Mouse (Mus musculus) embryonic facial prominence, embryonic 14.5 days (tissue): Measurements from ENCODE around the gene Mrpl1. TPM values are rescaled to one million over a fixed set of nuclear protein-coding genes. Genes with fewer than 3 reads are reported as not detected.
A peak's percentile ranks its signal among the peaks of the same experiment; 100 is the strongest.

Experiments used
- ATAC-seq: fragments of 200-750 bp; cut with Nextera tagmentation; 2 replicates; pipeline ENCODE4 v1.8.0; 2017; ENCODE audit warnings: low read depth, moderate number of reproducible peaks, moderate TSS enrichment
- DNase-seq: peaks from one replicate; pipeline ENCODE4 v3.0.0-alpha.2; 2015; ENCODE audit warnings: low spot score
- H3K27ac ChIP-seq: fragments of 300-500 bp; sonication (generic); replicated peaks from 2 replicates; pipeline ENCODE4 v1.5.1; 2014; ENCODE audit warnings: low read depth, mild to moderate bottlenecking, low read length, moderate library complexity
- H3K27me3 ChIP-seq: fragments of 300-500 bp; sonication (generic); replicated peaks from 2 replicates; pipeline ENCODE4 v1.6.1; 2014; ENCODE audit warnings: low read length; ENCODE audit not compliant: control insufficient read depth, insufficient read depth
- H3K36me3 ChIP-seq: fragments of 300-500 bp; sonication (generic); 2 replicates; pipeline ENCODE4 v1.6.1; 2014; ENCODE audit warnings: low read length, mixed read lengths; ENCODE audit not compliant: control insufficient read depth, insufficient read depth
- H3K4me1 ChIP-seq: fragments of 300-500 bp; sonication (generic); 2 replicates; pipeline ENCODE4 v1.6.1; 2014; ENCODE audit warnings: antibody characterized with exemption, low read length; ENCODE audit not compliant: control insufficient read depth, insufficient read depth
- H3K4me2 ChIP-seq: fragments of 300-500 bp; sonication (generic); 2 replicates; pipeline ENCODE4 v1.6.1; 2014; ENCODE audit warnings: low read depth, mild to moderate bottlenecking, low read length, moderate library complexity, mixed read lengths
- H3K4me3 ChIP-seq: fragments of 300-500 bp; sonication (generic); 2 replicates; pipeline ENCODE4 v1.5.1; 2014; ENCODE audit warnings: low read depth, mild to moderate bottlenecking, low read length
- H3K9ac ChIP-seq: fragments of 300-500 bp; sonication (generic); 2 replicates; pipeline ENCODE4 v1.6.1; 2014; ENCODE audit warnings: low read depth, mild to moderate bottlenecking, low read length, moderate library complexity, mixed read lengths
- H3K9me3 ChIP-seq: fragments of 300-500 bp; sonication (generic); 2 replicates; pipeline ENCODE4 v1.6.1; 2016; ENCODE audit warnings: low read length; ENCODE audit not compliant: control insufficient read depth
- WGBS: fragments of 180-500 bp; shearing (Covaris S2); extraction: QIAGEN DNeasy Blood & Tissue Kit; methylation state at CpG from one replicate; pipeline ENCODE4 v1.1.7; 2014; 5-methylcytosine and 5-hydroxymethylcytosine counted together
- polyA plus RNA-seq: library from polyadenylated mRNA; unstranded; fragments of >200 nt; fragmentation: Nextera tagmentation; extraction: Ambion mirVana; gene quantifications from 2 replicates; pipeline ENCODE4 v1.2.1, GENCODE M21; 2014

The Mrpl1 gene
- polyA plus RNA-seq, 1 experiment from 2014 or later = 18.6 TPM

DNA sequence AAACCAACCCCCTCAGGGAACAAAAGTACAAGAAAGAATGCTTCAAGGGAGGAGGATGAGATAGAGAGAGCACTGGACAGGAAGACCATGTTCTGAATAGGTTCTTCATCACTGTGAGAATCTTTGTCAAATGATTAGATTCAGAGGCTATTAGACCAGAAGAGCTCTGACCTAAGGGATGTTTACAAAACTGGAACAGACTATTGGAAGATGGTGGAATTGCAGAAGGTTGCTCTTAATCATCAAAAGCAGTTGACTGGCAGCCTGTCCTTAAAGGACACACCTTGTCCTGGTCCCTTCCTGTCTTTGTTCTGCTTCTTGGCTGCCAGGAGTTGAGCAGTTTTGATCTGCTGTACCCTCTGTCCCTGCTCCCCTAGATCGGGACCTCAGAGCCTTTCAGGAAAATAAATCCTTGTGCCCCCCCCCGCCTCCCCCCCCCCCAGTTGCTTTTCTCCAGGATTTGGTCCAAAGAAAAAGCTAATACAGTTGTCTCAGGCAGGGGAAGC lies 12.7 kb upstream of the Mrpl1 start:
- H3K4me3 ChIP-seq = no peak overlapping the region
- no peaks in the 10 kb centered on the region for H3K27me3 ChIP-seq
- no peaks in the 10 kb centered on the region for H3K36me3 ChIP-seq
- H3K9ac ChIP-seq = no peak overlapping the region
- no peaks in the 10 kb centered on the region for H3K4me1 ChIP-seq
- H3K9me3 ChIP-seq = no peaks in the 10 kb centered on the region
- H3K4me2 ChIP-seq = no peak overlapping the region
- 61% methylated on average over 2 of the region's 2 CpGs for WGBS
- no peak for ATAC-seq
- H3K27ac ChIP-seq = no peak overlapping the region
- no peak for DNase-seq

DNA sequence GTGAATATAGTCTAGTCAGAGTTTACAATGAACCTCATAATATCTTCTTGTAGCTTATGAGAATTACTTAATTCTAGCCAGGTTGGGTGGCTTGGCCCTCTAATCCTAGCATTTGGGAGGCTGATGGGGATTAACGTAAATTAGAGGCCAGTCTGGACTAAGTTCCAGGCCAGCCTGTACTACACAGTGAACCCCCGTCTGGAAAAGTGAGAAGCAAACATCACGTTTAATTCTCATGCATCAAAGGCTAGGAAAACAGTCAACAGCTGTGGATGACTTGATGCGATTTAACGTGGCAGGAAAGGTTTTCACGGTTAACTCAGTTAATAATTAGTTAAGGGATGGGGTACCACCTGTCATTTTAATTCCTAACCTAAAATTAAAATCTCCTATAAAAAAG lies 11.0 kb upstream of the Mrpl1 start:
- Histone ChIP-seq H3K27ac (no peak overlapping the region), H3K9me3 (no peaks in the 10 kb centered on the region), H3K9ac (no peak overlapping the region), H3K36me3 (no peaks in the 10 kb centered on the region), H3K4me2 (no peak overlapping the region), H3K27me3 (no peaks in the 10 kb centered on the region), H3K4me1 (no peaks in the 10 kb centered on the region), H3K4me3 (no peak overlapping the region)
- DNase-seq = no peak
- 45% methylated on average over 6 of the region's 6 CpGs for WGBS
- ATAC-seq = no peak

GRCm38 (mm10) chr5:96200269-96200668 lies 9.0 kb upstream of the Mrpl1 start:
- H3K27me3 ChIP-seq = no peaks in the 10 kb centered on the region
- no peak overlapping the region for H3K4me2 ChIP-seq
- H3K36me3 ChIP-seq = no peaks in the 10 kb centered on the region
- H3K4me3 ChIP-seq = no peak overlapping the region
- H3K9me3 ChIP-seq = no peaks in the 10 kb centered on the region
- no peak for DNase-seq
- H3K4me1 ChIP-seq = no peaks in the 10 kb centered on the region
- H3K9ac ChIP-seq = no peak overlapping the region
- WGBS = 85% methylated on average over 3 of the region's 3 CpGs
- no peak for ATAC-seq
- H3K27ac ChIP-seq = no peak overlapping the region

GRCm38 (mm10) chr5:96201462-96202154 lies 7.7 kb upstream of the Mrpl1 start:
- no peak overlapping the region for H3K27ac ChIP-seq
- DNase-seq (no peak), ATAC-seq (no peak)
- no peak overlapping the region for H3K4me3 ChIP-seq
- no peaks in the 10 kb centered on the region for H3K9me3 ChIP-seq
- H3K4me1 ChIP-seq = peaks cover 5% of the 10 kb centered on the region; the same call in 1 of the 2 replicates
- 73% methylated on average over 10 of the region's 10 CpGs for WGBS
- H3K36me3 ChIP-seq = no peaks in the 10 kb centered on the region
- no peak overlapping the region for H3K9ac ChIP-seq
- no peak overlapping the region for H3K4me2 ChIP-seq
- no peaks in the 10 kb centered on the region for H3K27me3 ChIP-seq

- ATAC-seq = no peak
- DNase-seq = peak; percentile 78
These were observed 2.4 kb upstream of the Mrpl1 start for GRCm38 (mm10) chr5:96206897-96207296.

DNA sequence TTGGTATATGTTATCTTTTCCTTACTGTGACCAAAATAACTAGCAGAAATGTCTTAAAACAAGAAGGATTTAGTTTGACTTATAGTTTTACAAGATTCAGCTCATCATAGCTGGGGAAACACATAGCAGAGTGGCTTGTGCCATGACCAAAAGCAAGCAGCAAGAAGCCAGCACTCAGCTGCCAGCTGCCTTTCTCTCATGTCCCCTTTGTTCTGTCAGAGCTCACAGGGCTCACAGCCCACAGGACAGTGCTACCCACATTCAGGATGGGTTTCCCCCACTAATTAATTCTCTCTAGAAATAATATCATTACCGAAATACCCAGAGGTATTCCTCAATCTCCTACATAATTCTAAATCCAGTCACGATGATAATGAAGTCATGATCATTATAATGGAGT lies 1.8 kb upstream of the Mrpl1 start:
- DNase-seq (no peak), ATAC-seq (no peak)
- Histone ChIP-seq H3K4me3 (no peak overlapping the region), H3K9ac (no peak overlapping the region), H3K9me3 (no peaks in the 10 kb centered on the region), H3K4me2 (no peak overlapping the region), H3K36me3 (no peaks in the 10 kb centered on the region), H3K27me3 (no peaks in the 10 kb centered on the region), H3K4me1 (peaks cover 18% of the 10 kb centered on the region), H3K27ac (no peak overlapping the region)
- WGBS = 80% methylated on average over 2 of the region's 2 CpGs

More at GRCm38 (mm10) chr5:96206897-96207296, 2.4 kb upstream of the Mrpl1 start:
- no peak overlapping the region for H3K9ac ChIP-seq
- H3K4me1 ChIP-seq = peaks cover 18% of the 10 kb centered on the region
- H3K27ac ChIP-seq = no peak overlapping the region
- whole genome bisulfite sequencing = 35% methylated on average over 2 of the region's 2 CpGs
- H3K9me3 ChIP-seq = no peaks in the 10 kb centered on the region
- no peak overlapping the region for H3K4me3 ChIP-seq
- no peak overlapping the region for H3K4me2 ChIP-seq
- no peaks in the 10 kb centered on the region for H3K36me3 ChIP-seq
- H3K27me3 ChIP-seq = no peaks in the 10 kb centered on the region

GRCm38 (mm10) chr5:96208543-96208942 lies 750 bp upstream of the Mrpl1 start:
- H3K4me2 ChIP-seq = 0 out of 2 replicates have a peak overlapping the region, but pooled peaks have one; percentile 71
- H3K9me3 ChIP-seq = no peaks in the 10 kb centered on the region
- H3K36me3 ChIP-seq = no peaks in the 10 kb centered on the region
- 49% methylated on average over 4 of the region's 4 CpGs for WGBS
- H3K4me1 ChIP-seq = peaks cover 18% of the 10 kb centered on the region
- no peak for ATAC-seq
- H3K27ac ChIP-seq = 0 out of 2 replicates have a peak overlapping the region, but pooled peaks have one; percentile 83
- H3K4me3 ChIP-seq = no peak overlapping the region
- H3K9ac ChIP-seq = no peak overlapping the region
- H3K27me3 ChIP-seq = no peaks in the 10 kb centered on the region
- DNase-seq = no peak

DNA sequence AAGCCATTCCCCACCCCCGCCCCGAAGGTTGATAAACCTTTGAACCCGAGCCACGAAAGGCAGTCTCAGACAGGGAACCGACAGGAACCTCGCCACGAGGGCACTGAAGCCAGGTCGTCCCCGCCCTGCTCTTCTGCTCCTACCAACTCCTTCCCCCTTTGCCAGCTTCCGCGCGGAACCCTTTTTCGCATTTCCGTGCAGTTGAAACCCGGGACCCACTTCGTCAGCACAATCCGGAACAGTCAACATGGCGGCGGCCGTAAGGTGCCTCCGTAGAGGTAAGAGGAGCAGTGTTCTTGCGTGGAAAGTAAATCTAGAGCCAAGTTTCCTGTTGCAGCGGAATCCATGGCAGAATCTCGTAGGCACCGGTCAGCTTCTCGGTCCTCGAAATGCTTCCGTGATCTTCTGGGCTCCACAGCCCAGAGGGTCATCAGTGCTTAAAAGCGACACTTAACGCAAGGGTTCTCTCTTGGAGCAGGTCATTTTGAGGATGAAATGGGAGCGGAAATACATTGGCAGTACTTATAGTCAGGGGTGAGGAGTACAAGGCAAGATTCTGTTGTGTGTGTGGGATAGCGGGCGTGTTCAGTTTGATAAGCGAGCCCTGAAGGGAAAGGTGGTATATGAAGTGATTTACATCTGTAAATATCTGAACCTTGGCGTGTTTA lies 757 bp downstream of the Mrpl1 start:
- peak; percentile 97 for ATAC-seq
- under 1% methylated on average over 35 of the region's 35 CpGs for WGBS

More for the DNA sequence above, 757 bp downstream of the Mrpl1 start:
- H3K9ac ChIP-seq = peak overlapping the region; percentile 73
- H3K4me3 ChIP-seq = peak overlapping the region; percentile 65
- no peaks in the 10 kb centered on the region for H3K27me3 ChIP-seq
- H3K36me3 ChIP-seq = peaks cover 13% of the 10 kb centered on the region
- H3K9me3 ChIP-seq = no peaks in the 10 kb centered on the region
- H3K4me1 ChIP-seq = peaks cover 18% of the 10 kb centered on the region
- DNase-seq = peak; percentile 96
- H3K27ac ChIP-seq = peak overlapping the region; percentile 83
- H3K4me2 ChIP-seq = peak overlapping the region; percentile 73
